Mouse (Mus musculus) layer of hippocampus, adult 2 months (tissue): ENCODE measurements around the gene Ufsp2. TPM values are rescaled to one million over a fixed set of nuclear protein-coding genes. Genes with fewer than 3 reads are reported as not detected.
A peak's percentile ranks its signal among the peaks of the same experiment; 100 is the strongest.

Source experiments
- DNase-seq, 2 experiments: peaks; one replicate each; pipeline ENCODE4 v3.0.0; 2022; ENCODE audit warnings: low spot score in 2 of 2
- H3K27ac ChIP-seq: fragments of 200-600 bp; 2 replicates; pipeline ENCODE4 v1.8.1; 2022
- H3K4me3 ChIP-seq: fragments of 200-600 bp; 2 replicates; pipeline ENCODE4 v1.8.1; 2022; ENCODE audit warnings: mild to moderate bottlenecking
- CTCF ChIP-seq: fragments of 200-600 bp; conservative IDR thresholded peaks from 2 replicates; pipeline ENCODE4 v1.8.1; 2022; ENCODE audit warnings: antibody characterized with exemption, mild to moderate bottlenecking, moderate library complexity
- long read RNA-seq, 2 experiments: library from polyadenylated mRNA; stranded (forward); transcript quantifications; one replicate each; pipeline ENCODE4 v2.0.0; 2021; ENCODE audit warnings: borderline mapping rate in 2 of 2
- total RNA-seq, 2 experiments: library from RNA; stranded (reverse); gene quantifications; 2 replicates each; pipeline ENCODE4 v1.2.3; 2021

Gene Ufsp2
- total RNA-seq, result 10 to 100 TPM; 48.2 to 51.3 TPM
- long read RNA-seq, experiment 1, transcript Ufsp2-201 (12 exons, 1,640 nt), result major isoform, 18 of 27 reads
- long read RNA-seq, experiment 1, partial matches to known transcripts, result 2 of 27 reads
- long read RNA-seq, experiment 1, other reads (novel, unspliced or antisense), result 3 of 27 reads
- long read RNA-seq, experiment 2, transcript Ufsp2-201 (12 exons, 1,640 nt), result major isoform, 19 of 26 reads
- long read RNA-seq, experiment 2, partial matches to known transcripts, result 0 of 26 reads
- long read RNA-seq, experiment 2, other reads (novel, unspliced or antisense), result 4 of 26 reads

DNA sequence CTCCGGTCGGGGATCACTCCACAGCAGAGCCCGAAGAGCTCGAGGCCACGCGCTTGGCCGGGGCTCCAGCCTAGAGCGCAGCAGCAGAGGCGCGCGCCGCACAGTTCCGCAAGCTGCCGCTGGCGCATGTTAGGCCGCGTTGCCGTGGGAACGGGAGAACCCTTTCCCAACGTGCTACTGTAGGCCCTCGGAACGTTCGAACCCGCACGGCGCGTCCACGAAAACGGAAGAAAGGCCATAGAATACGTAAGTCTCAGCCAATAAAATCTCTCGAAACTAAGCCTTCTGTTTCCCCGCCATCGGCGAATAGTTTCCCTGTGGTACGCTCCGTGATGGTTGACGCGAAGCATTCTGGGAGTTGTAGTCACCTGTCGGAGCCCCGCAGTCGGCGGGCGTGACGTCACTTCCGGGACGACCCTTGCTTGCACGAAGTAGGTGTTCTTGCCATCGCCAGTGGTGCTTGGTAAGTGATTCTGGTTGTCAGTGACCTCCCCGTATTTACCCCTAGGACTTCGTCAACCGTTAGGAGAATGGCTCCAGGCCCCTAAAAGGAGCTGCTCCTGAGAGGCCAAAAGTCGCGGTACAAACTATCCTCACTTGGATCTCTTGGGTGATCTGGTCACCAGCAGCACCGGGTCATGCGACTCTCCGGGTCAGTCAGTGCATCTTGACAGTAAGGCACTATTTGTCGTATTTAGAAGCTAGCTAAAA, at the start of gene Ufsp2, which contains the start of gene 1700029J07Rik:
TSS of gene Ufsp2 (plus strand) at position 403 of the 711 bp plus-strand sequence.
TSS of gene 1700029J07Rik (minus strand) at position 127 of the 711 bp plus-strand sequence.
- TF ChIP-seq CTCF, result peak; percentile 79
- DNase-seq, result peak; percentile 97 to 98
- Histone ChIP-seq H3K4me3 (peak within 1 kb of the TSS; percentile 73), H3K27ac (peak within 1 kb of the TSS; percentile 81)

DNA sequence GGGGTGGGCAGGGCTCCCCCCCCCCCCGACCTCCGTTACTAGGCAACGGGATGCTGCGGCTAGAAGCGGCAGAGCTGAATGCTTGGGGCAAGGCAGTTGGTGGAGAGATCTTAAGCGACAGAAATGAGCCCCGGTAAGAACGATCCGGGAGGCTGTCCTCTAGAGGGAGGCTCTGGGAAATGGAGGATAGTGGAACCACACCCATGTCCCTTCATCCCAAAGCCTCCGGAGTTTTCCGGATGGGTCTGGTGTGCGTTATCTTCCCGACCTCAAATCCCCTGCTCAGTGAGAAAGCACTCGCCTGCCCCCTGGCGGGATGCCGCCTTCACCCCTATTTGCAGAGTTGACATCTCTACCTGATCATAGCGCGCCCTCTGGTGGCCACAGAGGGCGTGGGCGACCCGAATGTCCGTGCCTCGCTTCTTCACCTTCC, 40.7 kb upstream of the Ufsp2 start, which contains the start of gene Ccdc110:
TSS of gene Ccdc110 (plus strand) at position 38 of the 433 bp plus-strand sequence.
- Histone ChIP-seq H3K27ac (peak within 1 kb of the TSS; percentile 32; the same call in 1 of the 2 replicates), H3K4me3 (peak within 1 kb of the TSS; percentile 61)
- TF ChIP-seq CTCF, result peak; percentile 100; the same call in 1 of the 2 replicates
- DNase-seq, result peak; percentile 94 to 99

DNA sequence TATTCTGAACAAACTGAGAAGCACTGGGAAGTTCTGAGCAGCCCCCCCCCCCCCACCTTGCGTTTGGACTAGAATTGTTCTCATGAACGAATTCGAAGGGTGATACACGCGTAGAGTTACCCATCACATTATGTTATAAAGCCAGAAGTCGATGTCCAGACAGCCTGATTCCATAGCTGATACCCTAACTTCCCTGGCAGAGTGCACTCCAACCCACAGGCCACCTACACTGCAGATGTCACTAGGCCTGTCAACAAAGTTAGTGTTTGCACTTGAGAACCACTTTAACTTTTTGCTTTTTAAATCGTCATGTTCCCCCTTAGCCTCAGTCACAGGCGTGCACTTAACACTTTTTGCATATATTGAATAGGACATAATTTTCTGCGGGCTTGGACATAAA, 38.3 kb upstream of the Ufsp2 start:
- DNase-seq, result no peak
- H3K27ac ChIP-seq, result no peak overlapping the region
- no peak for TF ChIP-seq CTCF
- no peak overlapping the region for H3K4me3 ChIP-seq

DNA sequence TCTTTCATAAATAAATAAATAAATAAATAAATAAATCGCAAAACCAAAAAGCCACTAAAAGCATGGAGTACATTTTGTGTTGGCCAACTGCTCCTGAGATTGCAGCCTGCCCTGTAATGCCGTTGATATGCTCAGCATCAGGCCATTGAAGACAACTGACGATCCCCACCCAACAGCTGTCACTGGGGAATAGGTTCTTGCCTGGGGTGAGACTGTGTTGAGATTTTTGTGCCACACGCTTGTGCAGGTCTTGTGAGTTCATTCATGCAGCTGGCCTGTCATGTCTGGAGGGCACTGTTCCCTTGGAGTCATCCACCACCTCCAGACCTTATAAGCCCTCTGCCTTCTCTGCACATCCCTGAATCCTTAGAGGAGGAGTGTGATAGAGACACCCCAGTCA, 29.0 kb upstream of the Ufsp2 start:
- H3K27ac ChIP-seq, result no peak overlapping the region
- no peak overlapping the region for H3K4me3 ChIP-seq
- no peak for TF ChIP-seq CTCF
- no peak for DNase-seq

DNA sequence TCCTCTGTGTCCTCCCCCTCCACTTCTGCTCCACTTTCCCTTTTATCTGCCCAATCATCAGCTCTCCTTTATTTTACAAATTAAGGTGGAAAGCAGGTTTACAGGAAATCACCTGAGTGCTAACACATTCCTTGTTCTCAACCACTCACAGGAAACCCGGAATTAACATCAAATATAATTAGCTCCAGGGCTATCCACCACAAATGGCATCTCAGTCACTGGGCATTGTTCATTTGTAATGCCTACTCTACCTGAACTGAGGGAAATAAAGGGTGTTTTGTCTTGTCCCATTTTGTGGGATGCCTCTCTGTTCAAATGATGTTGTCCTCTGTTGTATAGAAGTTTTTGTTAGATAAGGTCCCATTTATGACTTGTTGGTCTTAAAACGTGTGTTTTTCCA, 24.7 kb upstream of the Ufsp2 start:
- DNase-seq, result no peak
- Histone ChIP-seq H3K4me3 (no peak overlapping the region), H3K27ac (no peak overlapping the region)
- no peak for TF ChIP-seq CTCF

DNA sequence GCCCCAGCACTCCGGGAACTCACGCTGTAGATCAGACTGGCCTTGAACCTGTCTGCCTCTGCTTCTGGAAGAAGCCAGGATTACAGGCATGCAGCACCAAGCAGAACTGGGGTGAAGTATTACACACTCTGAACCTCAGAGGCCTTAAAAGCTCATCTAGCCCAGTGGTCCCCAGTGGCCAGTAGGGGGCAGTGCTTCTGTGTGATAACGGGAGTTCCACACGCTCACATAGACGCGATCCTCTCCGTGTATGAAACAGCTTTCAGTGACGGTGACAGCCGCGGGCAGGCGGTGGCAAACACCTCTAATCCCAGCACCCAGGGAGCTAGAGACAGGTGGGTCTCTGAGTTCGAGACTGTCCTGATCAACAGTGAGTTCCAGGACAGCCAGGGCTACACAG, 4.4 kb upstream of the Ufsp2 start:
- DNase-seq, result no peak
- H3K4me3 ChIP-seq, result no peak overlapping the region
- no peak overlapping the region for H3K27ac ChIP-seq
- TF ChIP-seq CTCF, result peak; percentile 36

DNA sequence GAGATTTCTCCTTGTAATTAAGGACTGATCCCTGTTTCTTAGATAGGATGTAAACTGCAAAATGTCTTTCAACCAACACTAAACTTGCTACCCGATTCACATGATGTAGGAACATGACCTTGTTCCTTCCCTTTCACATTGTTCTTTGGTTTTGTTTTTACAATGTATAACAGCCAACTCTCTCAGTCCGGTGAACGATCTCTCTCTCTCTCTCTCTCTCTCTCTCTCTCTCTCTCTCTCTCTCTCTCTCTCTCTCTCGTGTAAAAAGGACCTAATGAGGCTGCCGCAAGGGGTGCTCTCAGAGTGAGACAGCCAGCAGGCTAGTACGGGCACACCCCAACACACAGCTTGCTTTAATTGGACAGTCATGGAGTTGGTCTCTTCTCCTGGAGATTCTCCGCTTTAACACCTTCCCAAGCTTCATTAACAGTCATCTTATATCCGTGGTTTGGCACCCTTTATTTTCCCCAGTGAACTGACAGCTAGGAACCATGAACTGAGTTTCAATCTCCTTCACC, 1.3 kb upstream of the Ufsp2 start:
- no peak overlapping the region; the same call in 1 of the 2 replicates for H3K4me3 ChIP-seq
- DNase-seq, result no peak
- no peak for TF ChIP-seq CTCF
- H3K27ac ChIP-seq, result no peak overlapping the region

DNA sequence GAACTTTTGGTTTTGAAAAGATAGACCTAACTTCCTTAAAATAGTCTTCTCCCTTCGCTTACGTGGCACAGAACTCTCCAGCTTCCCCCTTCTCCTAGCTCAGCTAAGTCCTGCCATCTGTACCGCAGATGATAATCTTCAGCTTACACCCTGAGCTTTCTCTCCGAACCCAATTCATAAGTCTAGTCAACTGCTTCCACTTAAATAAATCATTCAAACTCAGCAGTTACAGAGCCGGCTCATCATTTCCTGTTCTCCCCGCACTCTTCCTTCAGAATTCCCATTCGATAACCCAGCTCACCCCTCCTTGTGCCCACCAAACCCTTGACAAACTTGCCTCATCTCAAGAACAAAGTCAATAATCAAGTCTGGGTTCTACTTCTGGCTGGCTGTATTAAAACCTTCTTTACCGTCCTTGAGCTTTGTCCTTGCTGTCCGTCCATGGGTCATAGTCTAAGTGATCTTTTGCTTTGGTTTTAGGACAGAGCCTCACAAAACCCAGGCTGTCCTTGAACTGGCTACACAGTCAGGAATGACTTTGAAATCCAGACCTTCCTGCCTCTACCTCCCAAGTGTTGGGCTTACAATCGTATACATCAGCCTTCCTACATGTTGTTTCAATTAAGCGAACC, 625 bp downstream of the Ufsp2 start:
- TF ChIP-seq CTCF, result no peak
- peak overlapping the region; percentile 73 for H3K4me3 ChIP-seq
- H3K27ac ChIP-seq, result peak overlapping the region; percentile 81

DNA sequence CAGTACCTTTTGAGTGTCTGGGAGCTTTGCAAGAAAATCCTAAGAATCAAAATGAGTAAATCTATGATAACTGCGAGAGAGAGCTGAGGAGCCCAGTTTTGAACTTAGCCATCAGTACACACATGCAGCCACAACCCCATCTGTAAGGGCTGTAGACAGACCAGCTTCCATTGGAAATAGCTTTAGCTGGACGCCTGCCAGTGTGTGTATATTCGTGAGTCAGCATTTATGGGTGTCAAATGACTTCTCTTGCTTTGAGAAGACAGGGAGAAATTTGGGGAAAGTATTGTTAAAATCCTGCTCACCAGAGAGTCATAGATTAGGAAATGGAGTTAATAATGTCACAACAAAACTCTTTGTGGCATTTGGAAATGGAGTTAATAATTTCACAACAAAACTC, 11.3 kb downstream of the Ufsp2 start:
- no peak for DNase-seq
- Histone ChIP-seq H3K27ac (no peak overlapping the region), H3K4me3 (no peak overlapping the region)
- no peak for TF ChIP-seq CTCF

More for the DNA sequence above, 625 bp downstream of the Ufsp2 start:
- no peak for DNase-seq

DNA sequence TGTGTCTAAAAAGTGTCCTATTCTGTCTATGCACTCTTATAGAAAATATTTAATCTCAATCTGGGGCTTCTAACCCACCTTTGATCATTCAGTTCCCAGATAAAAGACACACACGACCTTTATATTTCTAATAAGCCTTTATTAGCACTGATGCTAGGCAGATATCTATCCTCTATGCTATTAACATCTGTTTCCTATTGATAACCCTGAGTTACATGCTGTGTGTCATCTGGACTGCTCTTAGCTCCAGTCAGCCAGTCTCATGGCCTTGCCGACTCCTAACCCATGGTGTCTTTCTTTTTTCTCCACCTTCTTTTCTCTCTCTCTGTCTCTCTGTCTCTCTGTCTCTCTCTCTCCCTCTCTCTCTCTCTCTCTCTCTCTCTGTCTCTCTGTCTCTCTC, 12.9 kb downstream of the Ufsp2 start:
- Histone ChIP-seq H3K4me3 (no peak overlapping the region), H3K27ac (no peak overlapping the region)
- no peak for DNase-seq
- TF ChIP-seq CTCF, result no peak

DNA sequence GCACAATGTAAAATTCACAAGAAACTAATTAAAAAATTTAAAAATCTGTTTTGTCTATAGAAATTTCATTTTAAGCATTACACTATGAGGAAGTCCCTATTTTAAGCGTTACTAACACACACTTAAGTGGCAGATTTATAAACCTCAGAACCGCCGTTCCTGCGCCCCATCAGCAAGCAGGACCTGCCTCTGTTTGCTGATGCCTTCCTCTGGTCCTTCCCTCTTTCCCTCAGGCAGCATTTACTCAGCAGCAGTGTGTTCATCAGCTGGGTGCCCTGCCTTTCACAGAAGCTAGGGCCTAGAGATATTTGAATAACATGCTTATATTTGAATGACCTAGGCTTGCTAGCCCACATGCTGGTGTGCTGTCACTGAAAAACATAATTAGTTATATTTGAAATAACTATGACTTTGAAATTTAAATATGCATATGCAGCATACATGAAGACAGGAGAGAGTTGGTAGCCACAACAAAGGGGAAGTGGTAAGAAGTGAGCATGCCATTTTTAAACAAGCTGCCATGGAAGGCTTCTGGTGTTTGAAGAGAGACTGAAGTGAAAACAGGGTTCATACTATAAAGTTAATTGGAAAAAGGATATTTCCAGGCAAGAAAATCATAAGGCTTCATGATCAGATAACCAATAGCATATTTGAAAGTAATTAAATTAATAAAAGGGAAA, 15.4 kb downstream of the Ufsp2 start:
- TF ChIP-seq CTCF, result no peak
- Histone ChIP-seq H3K27ac (no peak overlapping the region), H3K4me3 (no peak overlapping the region)
- no peak for DNase-seq

DNA sequence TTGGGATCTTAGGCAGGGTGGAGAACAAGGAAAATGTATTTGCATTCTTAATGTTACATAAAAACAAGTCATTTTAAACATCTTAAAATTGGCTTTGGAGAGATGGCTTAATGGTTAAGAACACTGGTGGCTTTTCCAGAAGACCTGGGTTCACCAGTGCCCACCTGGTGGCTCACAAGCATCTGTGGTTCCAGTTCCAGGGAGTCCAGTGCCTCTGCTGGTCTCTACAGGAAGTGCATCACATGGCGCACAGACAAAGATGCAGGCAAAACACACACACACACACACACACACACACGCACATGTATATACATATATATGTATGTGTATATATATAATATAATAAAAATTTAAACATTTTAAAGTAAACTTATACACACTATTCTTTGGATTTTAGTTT, 18.8 kb downstream of the Ufsp2 start:
- TF ChIP-seq CTCF, result peak; percentile 64

More for the DNA sequence above, 18.8 kb downstream of the Ufsp2 start:
- H3K4me3 ChIP-seq, result no peak overlapping the region
- H3K27ac ChIP-seq, result no peak overlapping the region
- no peak for DNase-seq
